Mouse (Mus musculus): Measurements from ENCODE around the gene Gm14393.
"Not testable (repeated sequence)": the region's sequence is repeated elsewhere in the genome, so short reads cannot be mapped to it uniquely, and the experiment has no call there.

The Gm14393 gene

GRCm38 (mm10) chr2:175067681-175068261 is at the start of gene Gm14393:
Gene Gm14393, minus strand, starts transcription at chr2:175067781.
- DNase-seq: not testable (repeated sequence)

GRCm38 (mm10) chr2:175044268-175044667 is 23.3 kb downstream of the Gm14393 start:
- DNase-seq: not testable (repeated sequence)

All from thymus, postnatal 25 days (tissue).